Mouse (Mus musculus) inflammation-experienced regulatory T-cells, adult 6 months (primary cell): ENCODE data around the gene Nrn1. TPM values are rescaled to one million over a fixed set of nuclear protein-coding genes. Genes with fewer than 3 reads are reported as not detected.

ENCODE experiments used
- ATAC-seq: one replicate; pipeline ENCODE4 v1.8.0; 2017
- polyA plus RNA-seq, 3 experiments: library from polyadenylated mRNA; unstranded; fragments of 100-300 nt; shearing (Covaris generic); gene quantifications; one replicate each; pipeline ENCODE4 v1.2.1; 2017

The Nrn1 gene
- polyA plus RNA-seq, 3 experiments from 2014 or later, result 36.9 to 46.4 (median 42.7) TPM

DNA sequence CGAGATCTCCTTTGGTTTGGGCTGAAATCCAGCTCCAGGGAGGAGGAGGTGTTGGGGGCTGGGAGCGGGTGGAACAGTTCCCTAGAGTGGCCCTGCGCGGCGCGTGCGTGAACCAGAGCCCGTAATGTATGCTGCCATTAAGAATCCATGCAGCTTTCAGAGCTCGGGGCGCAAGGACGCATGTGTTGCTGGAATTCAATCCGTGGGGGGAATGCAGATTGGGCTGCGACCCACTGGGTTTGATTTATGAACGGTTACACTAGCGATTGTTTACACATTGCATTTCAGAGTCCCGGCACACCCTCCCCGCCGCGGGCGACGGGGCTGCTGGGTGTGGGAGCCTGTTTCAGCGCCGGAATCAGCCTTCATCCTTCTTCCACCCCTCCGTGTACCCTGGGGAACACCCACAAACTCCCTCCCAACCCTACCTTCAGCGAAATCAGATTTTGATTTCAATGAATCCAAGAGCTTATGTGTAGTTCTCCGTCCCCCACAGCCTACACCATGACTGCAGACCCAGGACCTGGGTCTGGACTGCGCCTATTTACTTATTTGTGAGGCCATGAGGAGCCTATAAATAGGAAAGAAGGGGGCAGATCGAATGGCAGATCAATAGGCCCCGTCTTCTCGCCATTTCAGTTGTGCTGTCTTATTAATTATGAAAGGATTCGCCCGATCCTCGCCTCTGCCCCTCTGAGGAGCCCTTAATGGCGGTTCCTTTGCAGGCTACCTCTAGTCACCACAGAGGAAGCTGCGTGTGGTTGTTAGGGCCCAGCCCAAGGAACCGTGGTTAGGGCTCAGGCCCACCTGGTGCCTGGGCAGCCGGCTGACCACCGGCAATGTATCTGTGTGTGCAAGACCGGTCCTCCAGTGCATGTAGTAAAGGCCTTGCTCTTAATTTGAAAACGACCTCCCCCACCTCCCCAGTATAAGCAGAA is 10.1 kb downstream of the Nrn1 start:
- peak; percentile 19 for ATAC-seq

DNA sequence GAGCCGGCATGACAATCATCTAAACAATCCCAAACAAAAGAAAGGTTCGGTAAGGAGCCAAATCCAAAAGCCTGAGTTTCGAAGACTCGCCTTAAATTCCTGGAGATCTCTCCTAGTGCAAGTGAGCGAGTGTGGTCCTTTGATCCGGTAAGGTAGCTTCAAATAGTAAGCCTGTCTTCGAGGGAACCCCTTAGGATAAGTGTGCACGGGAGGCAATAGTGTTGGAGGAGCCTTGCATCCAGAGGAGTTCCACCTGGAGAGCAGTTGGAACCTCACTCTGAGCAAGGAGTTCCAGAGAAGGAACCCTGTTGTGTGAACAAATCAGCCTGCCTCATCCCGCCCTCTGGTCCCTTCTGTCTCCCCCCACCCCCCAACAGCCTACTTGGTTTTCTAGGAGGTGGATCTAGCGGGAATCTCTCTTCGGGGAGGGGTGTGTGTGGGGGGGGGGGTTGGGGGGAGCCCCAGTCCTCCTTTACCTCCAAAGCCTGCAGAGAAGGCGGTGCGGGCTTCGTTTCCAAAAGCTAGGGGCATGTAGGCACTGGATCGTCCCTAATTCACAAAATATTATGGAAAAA is 11.1 kb downstream of the Nrn1 start:
- no peak for ATAC-seq

DNA sequence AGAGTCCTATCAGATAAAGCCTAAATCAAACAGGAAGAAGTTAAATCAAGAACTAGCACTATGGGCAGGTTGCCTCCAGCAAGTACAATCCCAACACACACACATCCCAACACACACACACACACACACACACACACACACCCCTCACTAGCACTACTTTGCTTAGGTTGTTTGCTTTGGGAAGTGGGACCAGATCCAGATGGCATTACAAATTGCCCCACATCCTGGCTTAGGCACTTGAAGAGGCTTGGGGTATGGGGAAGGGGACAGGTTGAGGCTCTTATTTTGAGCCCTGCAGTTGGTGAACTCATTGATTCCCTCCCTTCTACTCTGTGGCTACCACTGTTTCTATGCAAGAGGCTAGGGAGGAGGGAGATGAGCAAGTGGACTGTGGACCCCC is 12.6 kb downstream of the Nrn1 start:
- no peak for ATAC-seq

DNA sequence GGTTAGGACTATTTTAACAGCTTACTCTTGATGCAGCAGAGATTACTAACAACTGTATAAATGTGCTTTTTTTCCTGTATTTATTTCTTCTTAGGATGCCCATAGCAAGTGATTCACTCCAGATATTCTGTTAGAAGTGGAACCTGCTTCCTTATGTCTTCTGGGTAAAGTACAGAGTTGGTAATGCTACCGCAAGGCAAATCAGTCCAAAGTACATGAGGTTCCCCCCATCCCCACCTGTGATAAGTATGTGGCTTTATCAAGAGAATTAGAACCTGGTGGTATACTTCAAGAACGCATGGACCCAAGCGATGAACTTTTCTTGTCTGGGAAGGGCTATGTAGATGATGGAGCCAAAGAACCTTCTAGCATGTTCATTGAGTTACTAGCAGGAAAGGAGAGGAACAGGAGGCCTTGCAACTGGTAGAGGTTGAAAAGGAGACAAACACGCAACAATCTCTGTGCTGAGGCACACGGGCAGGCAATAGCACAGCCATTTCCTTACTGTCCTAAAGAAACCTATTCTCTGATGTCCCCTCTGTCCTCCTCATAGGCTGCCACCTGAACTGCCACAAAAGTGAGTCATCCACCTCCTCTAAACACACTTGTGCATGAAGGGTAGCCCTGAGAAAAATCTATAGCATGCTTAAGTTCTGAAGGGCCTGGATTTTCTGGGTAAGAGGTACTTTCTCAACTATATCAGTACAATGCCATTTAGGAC is 14.5 kb downstream of the Nrn1 start:
- ATAC-seq, result no peak

DNA sequence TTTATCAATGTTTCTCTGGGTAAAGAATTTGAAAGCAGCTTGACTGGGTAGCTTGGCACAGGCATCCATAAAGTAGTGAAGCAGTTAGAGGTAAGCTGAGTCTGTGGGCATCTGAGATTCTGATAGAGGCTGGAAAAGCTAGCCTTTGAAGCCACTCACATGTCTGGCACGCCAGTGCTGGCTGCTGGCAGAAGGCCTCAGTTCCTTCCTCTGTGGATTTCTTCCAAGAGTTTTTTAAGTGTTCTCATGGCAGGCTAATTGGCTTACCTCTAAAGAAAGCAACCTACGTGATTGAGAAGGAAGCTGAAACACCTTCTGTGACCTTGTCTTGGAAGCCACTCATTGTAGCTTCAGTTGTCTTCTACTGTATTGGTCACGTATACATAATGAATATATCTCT is 17.6 kb downstream of the Nrn1 start:
- ATAC-seq, result no peak

DNA sequence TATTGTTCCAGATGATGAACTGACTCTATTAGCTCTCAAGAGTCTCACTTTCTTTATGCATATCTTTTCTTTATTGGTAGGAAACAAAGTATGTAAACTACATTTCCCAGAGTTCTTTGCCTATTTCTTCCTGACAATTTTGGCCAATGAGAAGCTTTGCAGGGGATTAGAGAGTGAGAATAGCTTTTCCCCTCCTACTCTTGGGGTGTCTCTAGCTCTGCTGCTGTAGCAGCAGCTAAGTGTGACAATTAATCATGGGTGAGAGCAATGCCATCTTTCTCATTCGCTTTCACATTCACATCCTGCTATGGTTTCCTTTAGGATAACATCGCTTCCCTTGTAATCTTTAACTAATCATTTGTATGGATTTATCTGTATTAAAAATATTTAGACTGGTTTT is 18.2 kb downstream of the Nrn1 start:
- ATAC-seq, result no peak

DNA sequence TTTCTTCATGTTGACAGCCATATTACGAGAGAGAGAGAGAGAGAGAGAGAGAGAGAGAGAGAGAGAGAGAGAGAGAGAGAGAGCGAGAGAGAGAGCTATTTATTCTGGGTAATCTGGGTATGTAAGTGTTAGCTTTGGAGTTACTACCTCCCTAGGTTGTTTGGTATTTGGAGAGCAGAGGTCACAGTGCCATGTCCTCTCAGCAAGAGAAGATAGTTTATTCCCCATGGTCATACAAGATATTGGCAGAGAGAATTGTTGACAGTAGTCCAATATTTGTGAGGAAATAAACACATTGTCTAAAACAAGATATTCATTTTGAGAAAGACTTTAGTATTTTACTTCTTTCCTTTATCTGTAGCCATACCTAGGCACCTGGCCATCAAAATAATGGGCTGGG is 20.8 kb downstream of the Nrn1 start:
- ATAC-seq, result no peak

DNA sequence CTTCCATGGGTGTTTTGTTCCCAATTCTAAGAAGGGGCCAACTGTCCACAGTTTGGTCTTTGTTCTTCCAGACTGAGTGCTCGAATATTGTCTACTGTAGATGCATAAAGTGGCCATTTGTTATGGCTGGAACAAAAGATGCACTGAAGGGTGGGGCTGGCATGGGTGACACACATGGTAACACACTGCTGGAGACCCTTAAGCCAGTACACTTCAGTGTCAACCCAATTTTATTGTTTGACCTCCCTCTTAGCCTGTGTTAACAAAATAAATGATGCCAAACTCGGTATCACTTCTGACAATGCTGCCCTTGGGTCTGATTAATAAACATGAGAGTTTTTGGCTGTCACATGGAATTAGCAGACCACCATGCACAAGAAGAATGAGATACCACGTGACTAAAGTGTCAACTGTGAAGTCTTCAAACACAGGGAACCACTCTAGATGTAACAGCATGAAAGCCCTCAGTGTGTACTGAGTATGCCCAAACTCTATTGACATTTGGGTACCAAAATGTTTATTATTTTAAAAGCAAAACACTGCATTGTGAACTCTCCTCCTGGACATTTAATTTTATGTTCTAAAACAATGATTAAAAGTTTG is 27.7 kb downstream of the Nrn1 start:
- no peak for ATAC-seq

DNA sequence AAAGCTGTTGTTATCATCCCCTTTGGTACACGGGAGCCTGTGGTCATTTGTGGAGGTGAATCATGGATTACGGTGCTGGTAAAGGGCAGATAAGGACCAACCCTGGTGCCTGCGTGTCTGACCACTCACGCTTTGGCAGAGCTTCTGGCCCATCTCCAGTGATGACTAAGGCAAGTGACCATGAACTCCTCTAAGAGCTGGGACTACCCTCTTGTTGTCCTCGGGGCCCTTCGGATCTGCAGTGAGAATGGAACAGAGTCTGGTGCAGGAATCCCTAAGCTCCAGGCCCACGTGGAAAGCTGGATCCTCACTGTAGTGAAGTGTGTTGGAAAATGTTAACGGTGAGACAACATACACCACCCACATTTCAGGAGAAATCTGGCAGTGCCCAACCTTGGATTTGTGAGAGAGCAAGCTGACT is 38.6 kb downstream of the Nrn1 start:
- ATAC-seq, result no peak

DNA sequence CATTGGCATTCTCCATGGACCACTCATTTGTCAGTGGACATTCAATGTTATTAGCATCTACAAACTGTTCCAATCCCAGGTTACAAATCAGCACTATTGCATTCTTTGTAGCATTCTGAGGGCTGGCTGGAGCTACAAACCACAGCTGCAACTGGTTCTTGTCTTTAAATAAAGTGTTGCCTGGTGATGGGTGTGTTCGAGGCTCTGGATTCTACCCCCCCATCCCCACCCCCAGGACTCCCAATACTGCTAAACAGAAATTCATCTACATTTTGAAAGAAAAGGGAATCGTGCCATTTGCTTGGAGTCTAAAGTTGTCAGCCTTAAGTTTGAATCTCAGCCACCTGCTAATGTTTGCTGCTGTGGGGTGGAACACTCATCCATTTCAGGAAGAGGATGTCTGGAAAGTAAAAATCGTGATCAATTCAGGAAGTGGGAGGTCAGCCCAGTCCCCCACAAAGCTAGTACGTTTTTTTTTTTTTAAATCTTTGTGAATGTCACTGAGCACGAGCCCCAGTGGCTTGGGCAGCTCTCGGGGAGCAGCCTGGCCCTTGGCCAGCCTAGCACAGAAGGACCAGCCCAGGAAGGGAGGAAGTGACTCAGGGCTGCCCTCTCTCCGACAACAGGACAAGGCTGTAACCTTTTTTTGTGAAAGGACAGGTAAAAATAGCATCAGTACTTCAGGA is 39.3 kb downstream of the Nrn1 start:
- no peak for ATAC-seq

DNA sequence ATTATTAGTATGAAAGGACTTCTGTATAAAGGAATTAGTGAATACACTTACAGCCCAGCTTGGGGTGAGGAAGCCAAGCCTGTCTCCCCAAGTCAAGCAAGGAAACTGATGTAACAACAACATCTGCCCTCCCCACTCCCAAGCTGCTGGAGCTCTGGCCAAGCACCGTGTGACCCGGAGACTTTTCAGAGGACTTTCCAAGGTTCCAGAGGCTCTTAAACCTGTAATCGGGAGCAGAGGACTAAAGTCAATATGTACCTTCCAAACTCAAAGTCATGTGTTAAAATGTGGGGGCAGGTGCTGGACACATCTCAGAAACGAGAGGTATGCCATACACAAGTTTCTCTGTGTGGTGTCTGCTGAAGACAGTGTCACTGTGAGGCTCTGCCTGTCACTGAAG is 51.4 kb downstream of the Nrn1 start:
- ATAC-seq, result no peak

DNA sequence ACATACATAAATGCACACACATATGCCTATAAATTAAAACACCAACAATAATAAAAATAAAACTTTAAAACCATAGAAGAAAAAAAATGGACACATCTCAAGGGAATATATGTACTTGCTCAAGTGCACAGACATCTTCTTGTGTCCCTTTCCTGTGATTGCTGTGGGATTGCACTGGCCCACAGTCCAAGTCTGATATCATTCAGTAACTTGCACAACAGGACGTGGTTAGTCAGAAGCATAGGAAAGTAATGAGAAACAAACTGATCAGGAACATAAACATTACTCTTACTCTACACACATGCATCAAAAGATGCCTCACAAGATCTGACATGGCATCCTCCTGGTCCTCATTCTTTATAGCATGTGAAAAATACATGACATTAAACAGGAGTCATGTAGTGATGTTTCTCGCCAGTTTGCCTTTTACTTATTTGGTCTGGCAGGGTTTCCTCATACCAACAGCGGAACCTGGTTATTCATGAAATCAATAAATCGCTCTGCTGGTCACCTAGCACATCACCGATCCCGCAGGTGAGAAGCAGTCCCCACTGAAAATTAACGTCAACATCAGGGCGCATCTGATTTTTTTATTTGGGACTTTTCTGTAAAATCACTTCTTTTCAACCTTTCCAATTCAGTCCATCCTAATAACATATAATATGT is 54.1 kb downstream of the Nrn1 start:
- no peak for ATAC-seq

DNA sequence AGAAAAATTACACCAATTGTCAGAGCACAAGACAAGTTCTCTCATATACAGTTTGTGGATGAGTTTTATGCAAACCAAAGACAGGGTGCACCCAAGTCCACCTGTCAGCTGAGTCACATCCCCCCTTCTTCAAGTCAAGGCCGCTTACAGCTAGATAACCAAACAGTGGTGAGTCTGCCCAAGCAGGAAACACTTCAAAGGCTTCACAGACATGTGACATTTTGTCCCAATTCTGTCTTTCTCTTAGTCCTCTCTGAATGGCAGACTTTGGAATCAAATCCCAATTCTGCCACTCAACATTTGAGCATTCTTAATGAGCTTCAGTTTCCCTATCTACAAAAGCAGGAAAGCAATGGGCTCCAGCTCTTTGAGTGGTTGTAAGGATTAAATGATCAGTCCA is 55.6 kb downstream of the Nrn1 start:
- no peak for ATAC-seq
